Mouse (Mus musculus): ENCODE measurements around the gene Map2k1. TPM values are rescaled to one million over a fixed set of nuclear protein-coding genes. Genes with fewer than 3 reads are reported as not detected.

The Map2k1 gene
- total RNA-seq, 1 experiment: 73.0 TPM

- Histone ChIP-seq H3K27ac (ENCODE audit: insufficient read depth, low read depth, low read length, poor library complexity, severe bottlenecking) (peak overlapping the region; percentile 84), H3K9me3 (ENCODE audit: control insufficient read depth, insufficient read depth, low read depth, low read length) (no peaks in the 10 kb centered on the region), H3K4me1 (ENCODE audit: control insufficient read depth in 2 of 2, insufficient read depth in 2 of 2, low read length in 2 of 2, poor library complexity in 1 of 2) (peaks cover 15 to 44% of the 10 kb centered on the region in 2 experiments), H3K4me3 (ENCODE audit: insufficient read depth in 1 of 2, low read depth in 1 of 2, low read length in 2 of 2, poor library complexity in 1 of 2, severe bottlenecking in 1 of 2) (no peak overlapping the region), H3K9ac (ENCODE audit: insufficient read depth, low read depth, low read length, poor library complexity, severe bottlenecking) (no peak overlapping the region; the same call in 1 of the 2 replicates), H3K36me3 (ENCODE audit: control insufficient read depth, insufficient read depth, low read length, poor library complexity, severe bottlenecking) (peaks cover 8% of the 10 kb centered on the region; the same call in 1 of the 2 replicates)
- in situ Hi-C loops (cut with MboI; ENCODE audit: low sequenced_read_pairs in 2 of 2, unreplicated experiment in 2 of 2): no loop called here
- DNase-seq (ENCODE audit: low read depth, low spot score): no peak
- TF ChIP-seq ZNF384 (IDR thresholded peaks at IDR 0.05; ENCODE audit: low read depth, low read length): no peak
- TF ChIP-seq CHD2 (IDR thresholded peaks at IDR 0.05; ENCODE audit: low read depth, low read length): no peak
- TF ChIP-seq MAFK (IDR thresholded peaks at IDR 0.05; ENCODE audit: insufficient read depth, low read depth, low read length): no peak
- TF ChIP-seq ZC3H11A (IDR thresholded peaks at IDR 0.05; ENCODE audit: borderline replicate concordance, low read depth, low read length): no peak
- TF ChIP-seq HCFC1 (IDR thresholded peaks at IDR 0.05; ENCODE audit: borderline replicate concordance, insufficient read depth, low read length): no peak
Measured at GRCm38 (mm10) chr9:64198068-64198762, 55.2 kb downstream of the Map2k1 start.

- peaks cover 13% of the 10 kb centered on the region; the same call in 1 of the 2 replicates for H3K36me3 ChIP-seq (ENCODE audit: control insufficient read depth, insufficient read depth, low read length, poor library complexity, severe bottlenecking)
- peak overlapping the region; percentile 84; the same call in 1 of the 2 replicates for H3K27ac ChIP-seq (ENCODE audit: insufficient read depth, low read depth, low read length, poor library complexity, severe bottlenecking)
- in situ Hi-C loops (cut with MboI; ENCODE audit: low sequenced_read_pairs in 2 of 2, unreplicated experiment in 2 of 2): no loop called here
- TF ChIP-seq CHD2 (IDR thresholded peaks at IDR 0.05; ENCODE audit: low read depth, low read length) (no peak), ZNF384 (IDR thresholded peaks at IDR 0.05; ENCODE audit: low read depth, low read length) (no peak), HCFC1 (IDR thresholded peaks at IDR 0.05; ENCODE audit: borderline replicate concordance, insufficient read depth, low read length) (no peak), ZC3H11A (IDR thresholded peaks at IDR 0.05; ENCODE audit: borderline replicate concordance, low read depth, low read length) (no peak), MAFK (IDR thresholded peaks at IDR 0.05; ENCODE audit: insufficient read depth, low read depth, low read length) (no peak)
- H3K4me3 ChIP-seq (ENCODE audit: insufficient read depth in 1 of 2, low read depth in 1 of 2, low read length in 2 of 2, poor library complexity in 1 of 2, severe bottlenecking in 1 of 2): no peak overlapping the region
- H3K9ac ChIP-seq (ENCODE audit: insufficient read depth, low read depth, low read length, poor library complexity, severe bottlenecking): no peak overlapping the region
- peaks cover 15 to 44% of the 10 kb centered on the region in 2 experiments for H3K4me1 ChIP-seq (ENCODE audit: control insufficient read depth in 2 of 2, insufficient read depth in 2 of 2, low read length in 2 of 2, poor library complexity in 1 of 2)
- H3K9me3 ChIP-seq (ENCODE audit: control insufficient read depth, insufficient read depth, low read depth, low read length): no peaks in the 10 kb centered on the region
- DNase-seq (ENCODE audit: low read depth, low spot score): no peak
Measured at GRCm38 (mm10) chr9:64197524-64197923, 55.9 kb downstream of the Map2k1 start.

- Histone ChIP-seq H3K27ac (ENCODE audit: insufficient read depth, low read depth, low read length, poor library complexity, severe bottlenecking) (peak overlapping the region; percentile 58), H3K4me3 (ENCODE audit: insufficient read depth in 1 of 2, low read depth in 1 of 2, low read length in 2 of 2, poor library complexity in 1 of 2, severe bottlenecking in 1 of 2) (no peak overlapping the region)
- in situ Hi-C loops (cut with MboI; ENCODE audit: low sequenced_read_pairs in 2 of 2, unreplicated experiment in 2 of 2): no loop called here
Measured at GRCm38 (mm10) chr9:64195554-64195953, 57.9 kb downstream of the Map2k1 start.

GRCm38 (mm10) chr9:64193879-64194278, 59.6 kb downstream of the Map2k1 start:
- Histone ChIP-seq H3K36me3 (ENCODE audit: control insufficient read depth, insufficient read depth, low read length, poor library complexity, severe bottlenecking) (peaks cover 30% of the 10 kb centered on the region), H3K9ac (ENCODE audit: insufficient read depth, low read depth, low read length, poor library complexity, severe bottlenecking) (no peak overlapping the region), H3K4me1 (ENCODE audit: control insufficient read depth in 2 of 2, insufficient read depth in 2 of 2, low read length in 2 of 2, poor library complexity in 1 of 2) (peaks cover 10 to 31% of the 10 kb centered on the region in 2 experiments), H3K9me3 (ENCODE audit: control insufficient read depth, insufficient read depth, low read depth, low read length) (no peaks in the 10 kb centered on the region), H3K27ac (ENCODE audit: insufficient read depth, low read depth, low read length, poor library complexity, severe bottlenecking) (no peak overlapping the region), H3K4me3 (ENCODE audit: insufficient read depth in 1 of 2, low read depth in 1 of 2, low read length in 2 of 2, poor library complexity in 1 of 2, severe bottlenecking in 1 of 2) (no peak overlapping the region)
- TF ChIP-seq MAFK (IDR thresholded peaks at IDR 0.05; ENCODE audit: insufficient read depth, low read depth, low read length): no peak
- TF ChIP-seq HCFC1 (IDR thresholded peaks at IDR 0.05; ENCODE audit: borderline replicate concordance, insufficient read depth, low read length): no peak
- TF ChIP-seq CHD2 (IDR thresholded peaks at IDR 0.05; ENCODE audit: low read depth, low read length): no peak
- TF ChIP-seq ZC3H11A (IDR thresholded peaks at IDR 0.05; ENCODE audit: borderline replicate concordance, low read depth, low read length): no peak
- TF ChIP-seq ZNF384 (IDR thresholded peaks at IDR 0.05; ENCODE audit: low read depth, low read length): no peak
- in situ Hi-C loops (cut with MboI; ENCODE audit: low sequenced_read_pairs in 2 of 2, unreplicated experiment in 2 of 2): no loop called here
- no peak for DNase-seq (ENCODE audit: low read depth, low spot score)

More at GRCm38 (mm10) chr9:64195554-64195953, 57.9 kb downstream of the Map2k1 start:
- TF ChIP-seq ZNF384 (IDR thresholded peaks at IDR 0.05; ENCODE audit: low read depth, low read length): no peak
- no peak for TF ChIP-seq HCFC1 (IDR thresholded peaks at IDR 0.05; ENCODE audit: borderline replicate concordance, insufficient read depth, low read length)
- no peak for TF ChIP-seq MAFK (IDR thresholded peaks at IDR 0.05; ENCODE audit: insufficient read depth, low read depth, low read length)
- no peak for TF ChIP-seq ZC3H11A (IDR thresholded peaks at IDR 0.05; ENCODE audit: borderline replicate concordance, low read depth, low read length)
- no peak for TF ChIP-seq CHD2 (IDR thresholded peaks at IDR 0.05; ENCODE audit: low read depth, low read length)
- DNase-seq (ENCODE audit: low read depth, low spot score): no peak
- H3K9ac ChIP-seq (ENCODE audit: insufficient read depth, low read depth, low read length, poor library complexity, severe bottlenecking): peak overlapping the region; percentile 27; the same call in 1 of the 2 replicates
- peaks cover 25% of the 10 kb centered on the region for H3K36me3 ChIP-seq (ENCODE audit: control insufficient read depth, insufficient read depth, low read length, poor library complexity, severe bottlenecking)
- H3K4me1 ChIP-seq (ENCODE audit: control insufficient read depth in 2 of 2, insufficient read depth in 2 of 2, low read length in 2 of 2, poor library complexity in 1 of 2): peaks cover 15 to 34% of the 10 kb centered on the region in 2 experiments; a peak in 3 of 4 replicates
- no peaks in the 10 kb centered on the region for H3K9me3 ChIP-seq (ENCODE audit: control insufficient read depth, insufficient read depth, low read depth, low read length)

Measured in ES-E14 (cell line).